In the genomic region with DNA sequence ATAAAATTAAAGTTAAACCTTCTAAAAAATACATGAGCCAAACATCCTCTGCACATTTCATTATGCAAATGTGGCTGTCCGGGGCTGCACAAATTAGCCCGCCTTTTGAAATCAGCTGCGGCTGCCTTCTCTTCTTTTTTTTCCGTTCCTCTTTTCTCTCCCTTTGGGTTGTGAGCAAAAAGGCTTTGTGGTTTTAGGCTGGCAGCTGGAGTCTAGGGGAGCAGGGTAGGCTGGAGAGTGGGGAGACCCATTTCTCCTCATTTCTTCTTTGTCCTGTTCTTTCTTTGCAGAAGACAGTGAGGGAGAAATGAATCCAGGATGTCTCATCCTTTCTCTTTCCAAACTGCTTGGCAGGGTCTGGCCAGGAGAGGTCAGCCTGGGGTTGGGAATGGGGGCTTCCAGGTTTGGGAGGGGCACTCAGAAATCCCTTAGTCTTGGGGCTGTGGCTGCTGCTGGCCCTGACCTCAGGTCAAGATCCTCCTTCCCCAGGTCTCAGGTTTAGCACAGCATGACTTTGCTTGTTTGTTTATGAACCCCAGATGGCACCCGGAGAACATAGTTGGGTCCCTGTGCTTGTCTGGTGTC, we compare ENCODE assay signal across 10 mouse cellular contexts.
DNase-seq lines count a peak whose midpoint lies in the region; ATAC-seq and TF ChIP-seq lines count a peak whose summit lies in the region.
"Had no signal": no experiment of that assay in that cellular context is flagged by ENCODE, and none has a peak within 500 bp of the region (broad histone marks: within the 10 kb centered on the region; RNA-seq: fewer than 3 reads in every experiment).

No protein-coding gene starts in this region.

- peak; percentile 34; the same call in 1 of the 2 replicates for TF ChIP-seq CTCF in kidney, postnatal 0 days (IDR thresholded peaks at IDR 0.05; ENCODE audit: low read depth)
- TF ChIP-seq CTCF in hindbrain, postnatal 0 days (IDR thresholded peaks at IDR 0.05; ENCODE audit: low read depth), result peak; percentile 57

- no peaks in the 10 kb centered on the region for H3K9me3 ChIP-seq in kidney, postnatal 0 days (replicated peaks; ENCODE audit: low read length)
- no peaks in the 10 kb centered on the region for H3K9me3 ChIP-seq in embryonic facial prominence, embryonic 10.5 days
- no peaks in the 10 kb centered on the region for H3K9me3 ChIP-seq in hindbrain, postnatal 0 days (ENCODE audit: low read length)
- H3K9me3 ChIP-seq: liver, embryonic 15.5 days had no signal

- no peak for DNase-seq in kidney, postnatal 0 days (ENCODE audit: low spot score)
- no peak for DNase-seq in kidney, postnatal 10 days
- no peak for DNase-seq in embryonic facial prominence, embryonic 10.5 days (ENCODE audit: low spot score)
- peak; percentile 44 for DNase-seq in hindbrain, postnatal 0 days (ENCODE audit: low spot score)
- peak; percentile 39 for DNase-seq in retina, postnatal 1 day
- DNase-seq in frontal cortex, postnatal 10 days (ENCODE audit: low spot score in 2 of 2), result no peak
- no peak for DNase-seq in kidney, postnatal 25 days
- no peak for DNase-seq in spleen, adult 18-20 months

- 70% methylated on average over 5 of the region's 5 CpGs for WGBS in kidney, postnatal 0 days
- 58% methylated on average over 5 of the region's 5 CpGs for WGBS in embryonic facial prominence, embryonic 10.5 days
- WGBS in hindbrain, postnatal 0 days, result 16% methylated on average over 5 of the region's 5 CpGs

- H3K9ac ChIP-seq in kidney, postnatal 0 days (ENCODE audit: low read depth, low read length), result no peak overlapping the region
- no peak overlapping the region for H3K9ac ChIP-seq in hindbrain, postnatal 0 days (replicated peaks; ENCODE audit: low read length)
- H3K9ac ChIP-seq: liver, embryonic 15.5 days had no signal

- no peak overlapping the region for H3K4me2 ChIP-seq in kidney, postnatal 0 days (ENCODE audit: low read length)
- no peak overlapping the region for H3K4me2 ChIP-seq in hindbrain, postnatal 0 days (ENCODE audit: low read depth, low read length)
- H3K4me2 ChIP-seq: liver, embryonic 15.5 days had no signal

- no peak for ATAC-seq in kidney, postnatal 0 days (replicated peaks; ENCODE audit: low FRiP score, low read depth)
- ATAC-seq in hindbrain, postnatal 0 days, result no peak
- ATAC-seq: inflammation-experienced regulatory T-cells, adult 6 months had no signal

- H3K4me1 ChIP-seq in kidney, postnatal 0 days (replicated peaks; ENCODE audit: insufficient read depth, low read length), result 0 out of 2 replicates have a peak, but pooled peaks cover 6% of the 10 kb centered on the region
- H3K4me1 ChIP-seq in embryonic facial prominence, embryonic 10.5 days, result peaks cover 45% of the 10 kb centered on the region
- H3K4me1 ChIP-seq in hindbrain, postnatal 0 days (ENCODE audit: insufficient read depth, low read length), result peaks cover 11% of the 10 kb centered on the region

- no peak overlapping the region for H3K27ac ChIP-seq in kidney, postnatal 0 days
- peak overlapping the region; percentile 26; the same call in 1 of the 2 replicates for H3K27ac ChIP-seq in embryonic facial prominence, embryonic 10.5 days (replicated peaks)
- no peak overlapping the region for H3K27ac ChIP-seq in hindbrain, postnatal 0 days
- H3K27ac ChIP-seq: liver, embryonic 15.5 days had no signal

- no peak overlapping the region for H3K4me3 ChIP-seq in kidney, postnatal 0 days (replicated peaks; ENCODE audit: low read depth, low read length)
- no peak overlapping the region for H3K4me3 ChIP-seq in embryonic facial prominence, embryonic 10.5 days
- no peak overlapping the region for H3K4me3 ChIP-seq in hindbrain, postnatal 0 days (ENCODE audit: low read length)
- H3K4me3 ChIP-seq: liver, embryonic 15.5 days had no signal

- H3K36me3 ChIP-seq in kidney, postnatal 0 days (ENCODE audit: insufficient read depth, low read length), result no peaks in the 10 kb centered on the region
- H3K36me3 ChIP-seq in embryonic facial prominence, embryonic 10.5 days (replicated peaks), result no peaks in the 10 kb centered on the region
- H3K36me3 ChIP-seq in hindbrain, postnatal 0 days (ENCODE audit: insufficient read depth, low read length), result no peaks in the 10 kb centered on the region
- H3K36me3 ChIP-seq: liver, embryonic 15.5 days had no signal

- H3K27me3 ChIP-seq in kidney, postnatal 0 days (ENCODE audit: insufficient read depth, low read length), result no peaks in the 10 kb centered on the region
- peaks cover 38% of the 10 kb centered on the region for H3K27me3 ChIP-seq in embryonic facial prominence, embryonic 10.5 days (replicated peaks; ENCODE audit: low read depth, poor library complexity, severe bottlenecking)
- H3K27me3 ChIP-seq in hindbrain, postnatal 0 days (ENCODE audit: insufficient read depth, low read length), result no peaks in the 10 kb centered on the region
- H3K27me3 ChIP-seq: liver, embryonic 15.5 days had no signal

Comparison
In these comparisons a context has a peak if more than half of its experiments do, and no peak if none do; other contexts are left out.
1. DNase-seq: peak in hindbrain, postnatal 0 days (single experiment) and retina, postnatal 1 day (single experiment); none in kidney, postnatal 0 days (single experiment), kidney, postnatal 10 days (single experiment), embryonic facial prominence, embryonic 10.5 days (single experiment), frontal cortex, postnatal 10 days (0 of 2), kidney, postnatal 25 days (0 of 2) and spleen, adult 18-20 months (0 of 2).